8 mouse cellular contexts compared by ENCODE assay signal in genomic region chr13:55445361-55446091, GRCm38 (mm10). TPM values are rescaled to one million over a fixed set of nuclear protein-coding genes. Genes with fewer than 3 reads are reported as not detected.
DNase-seq lines count a peak whose midpoint lies in the region; ATAC-seq and TF ChIP-seq lines count a peak whose summit lies in the region.

No protein-coding gene starts in this region.

- peaks cover 4 to 28% of the 10 kb centered on the region in 2 experiments for H3K4me1 ChIP-seq in heart, embryonic 14.5 days (ENCODE audit: control insufficient read depth in 2 of 2, insufficient read depth in 2 of 2, low read length in 2 of 2)
- H3K4me1 ChIP-seq in MEL (ENCODE audit: control insufficient read depth in 1 of 2, insufficient read depth in 2 of 2, low read length in 2 of 2) = peaks cover 7 to 31% of the 10 kb centered on the region in 2 experiments
- H3K4me1 ChIP-seq in forebrain, embryonic 12.5 days = peaks cover 28% of the 10 kb centered on the region
- H3K4me1 ChIP-seq in liver, embryonic 12.5 days = peaks cover 56% of the 10 kb centered on the region

- no peak for TF ChIP-seq EP300 in MEL (IDR thresholded peaks at IDR 0.05; ENCODE audit: low read depth in 1 of 2, low read length in 2 of 2)

- peak overlapping the region; percentile 94 for H3K9ac ChIP-seq in heart, embryonic 14.5 days (ENCODE audit: low read length)
- peak overlapping the region; percentile 94 for H3K9ac ChIP-seq in MEL (ENCODE audit: control insufficient read depth, low read depth, low read length, poor library complexity, severe bottlenecking)
- H3K9ac ChIP-seq in forebrain, embryonic 12.5 days = peak overlapping the region; percentile 96
- peak overlapping the region; percentile 97 for H3K9ac ChIP-seq in liver, embryonic 12.5 days

- no peak for DNase-seq in heart, postnatal 14 days
- peak; percentile 73 for DNase-seq in MEL (ENCODE audit: low read depth, low spot score)
- peak; percentile 70 for DNase-seq in testis, postnatal 14 days (ENCODE audit: low spot score)
- no peak for DNase-seq in cerebellum, adult 11-12 months
- DNase-seq in frontal cortex, postnatal 36 days (ENCODE audit: low spot score in 2 of 2) = no peak

- H3K4me3 ChIP-seq in heart, embryonic 14.5 days (ENCODE audit: control insufficient read depth in 1 of 2, insufficient read depth in 1 of 2, low read depth in 1 of 2, low read length in 2 of 2) = peak overlapping the region; percentile 78 to 95
- peak overlapping the region; percentile 80 to 83 for H3K4me3 ChIP-seq in MEL (ENCODE audit: control insufficient read depth in 1 of 2, insufficient read depth in 1 of 2, low read depth in 2 of 2, low read length in 2 of 2)
- peak overlapping the region; percentile 80 for H3K4me3 ChIP-seq in forebrain, embryonic 12.5 days (replicated peaks)
- H3K4me3 ChIP-seq in liver, embryonic 12.5 days = peak overlapping the region; percentile 97

- intact Hi-C loops in heart, postnatal 14 days (cut with DNase I) = loop anchor here (2.0 kb wide), 1 partner anchor 23 kb away; no protein-coding TSS in a partner anchor

- TF ChIP-seq RAD21 in MEL (IDR thresholded peaks at IDR 0.05; ENCODE audit: low read depth, low read length) = no peak

- no peaks in the 10 kb centered on the region for H3K9me3 ChIP-seq in heart, embryonic 14.5 days (ENCODE audit: control insufficient read depth, low read length)
- H3K9me3 ChIP-seq in MEL (replicated peaks; ENCODE audit: insufficient read depth, low read length) = no peaks in the 10 kb centered on the region
- H3K9me3 ChIP-seq in forebrain, embryonic 12.5 days = no peaks in the 10 kb centered on the region
- no peaks in the 10 kb centered on the region for H3K9me3 ChIP-seq in liver, embryonic 12.5 days (replicated peaks)

- peaks cover 10% of the 10 kb centered on the region for H3K36me3 ChIP-seq in heart, embryonic 14.5 days (ENCODE audit: control insufficient read depth, insufficient read depth, low read length)
- peaks cover 0 to 18% of the 10 kb centered on the region in 2 experiments; a peak in 3 of 4 replicates for H3K36me3 ChIP-seq in MEL (ENCODE audit: control insufficient read depth in 1 of 2, insufficient read depth in 2 of 2, low read length in 2 of 2)
- peaks cover 17% of the 10 kb centered on the region for H3K36me3 ChIP-seq in forebrain, embryonic 12.5 days (replicated peaks)
- H3K36me3 ChIP-seq in liver, embryonic 12.5 days = peaks cover 31% of the 10 kb centered on the region

- peak overlapping the region; percentile 91 to 93 for H3K27ac ChIP-seq in heart, embryonic 14.5 days (replicated peaks in 1 of 2; ENCODE audit: control insufficient read depth in 1 of 2, insufficient read depth in 1 of 2, low read depth in 2 of 2, low read length in 2 of 2)
- peak overlapping the region; percentile 85 for H3K27ac ChIP-seq in MEL (ENCODE audit: control insufficient read depth, low read depth, low read length)
- H3K27ac ChIP-seq in forebrain, embryonic 12.5 days = peak overlapping the region; percentile 94
- peak overlapping the region; percentile 98 for H3K27ac ChIP-seq in liver, embryonic 12.5 days

- ATAC-seq in heart, embryonic 14.5 days (ENCODE audit: insufficient number of reproducible peaks, insufficient read depth, low FRiP score, low read depth) = no peak
- ATAC-seq in forebrain, embryonic 12.5 days (ENCODE audit: low FRiP score) = no peak
- ATAC-seq in liver, embryonic 12.5 days = no peak

- peak in 1 of 2 experiments; percentile 61; a peak in 2 of 4 replicates for TF ChIP-seq POLR2A in MEL (IDR thresholded peaks at IDR 0.05; ENCODE audit: control insufficient read depth in 1 of 2, insufficient read depth in 1 of 2, low read depth in 1 of 2, low read length in 2 of 2, poor library complexity in 1 of 2)

- no peak for TF ChIP-seq CTCF in MEL (IDR thresholded peaks at IDR 0.05 in 2 of 3, conservative IDR thresholded peaks at IDR 0.05 in 1 of 3; ENCODE audit: control insufficient read depth in 1 of 3, insufficient read depth in 1 of 3, low read depth in 2 of 3, low read length in 3 of 3, poor library complexity in 1 of 3, severe bottlenecking in 1 of 3)

- peak overlapping the region; percentile 89 for H3K4me2 ChIP-seq in heart, embryonic 14.5 days (ENCODE audit: low read length)
- H3K4me2 ChIP-seq in forebrain, embryonic 12.5 days = peak overlapping the region; percentile 66
- peak overlapping the region; percentile 96 for H3K4me2 ChIP-seq in liver, embryonic 12.5 days

- WGBS in heart, embryonic 14.5 days = 1% methylated on average over 64 of the region's 66 CpGs
- WGBS in forebrain, embryonic 12.5 days = 2% methylated on average over 57 of the region's 66 CpGs
- under 1% methylated on average over 57 of the region's 66 CpGs for WGBS in liver, embryonic 12.5 days (ENCODE audit: insufficient replicate concordance)

- H3K79me2 ChIP-seq in MEL (ENCODE audit: control insufficient read depth, insufficient read depth, low read length, poor library complexity) = peaks cover 32% of the 10 kb centered on the region

- no peaks in the 10 kb centered on the region for H3K27me3 ChIP-seq in heart, embryonic 14.5 days (ENCODE audit: control insufficient read depth, insufficient read depth, low read length)
- H3K27me3 ChIP-seq in MEL (ENCODE audit: control insufficient read depth in 1 of 2, insufficient read depth in 2 of 2, low read length in 2 of 2) = no peaks in the 10 kb centered on the region
- H3K27me3 ChIP-seq in forebrain, embryonic 12.5 days = no peaks in the 10 kb centered on the region
- H3K27me3 ChIP-seq in liver, embryonic 12.5 days (replicated peaks) = no peaks in the 10 kb centered on the region

TF ChIP-seq in MEL, 35 proteins besides CTCF, POLR2A, EP300 and RAD21 (continues in another document):
- TF ChIP-seq JUND (IDR thresholded peaks at IDR 0.05; ENCODE audit: low read depth, low read length) (no peak), MXI1 (IDR thresholded peaks at IDR 0.05; ENCODE audit: low read depth, low read length) (peak; percentile 89; the same call in 1 of the 2 replicates), NRF1 (IDR thresholded peaks at IDR 0.05; ENCODE audit: insufficient read depth, low read depth, low read length, poor library complexity, severe bottlenecking) (no peak), NELFE (IDR thresholded peaks at IDR 0.05; ENCODE audit: low read depth, low read length) (0 out of 2 replicates have a peak, but pooled peaks have one; percentile 13), USF1 (IDR thresholded peaks at IDR 0.05; ENCODE audit: low read depth, low read length) (peak; percentile 73), MAFK (IDR thresholded peaks at IDR 0.05; ENCODE audit: borderline replicate concordance, low read depth, low read length) (no peak), UBTF (IDR thresholded peaks at IDR 0.05; ENCODE audit: borderline replicate concordance, insufficient read depth, low read depth, low read length) (peak; percentile 60; the same call in 1 of the 2 replicates), BHLHE40 (IDR thresholded peaks at IDR 0.05; ENCODE audit: borderline replicate concordance, low read depth, low read length) (no peak), GATA1 (IDR thresholded peaks at IDR 0.05; ENCODE audit: low read depth, low read length) (no peak), MAX (IDR thresholded peaks at IDR 0.05; ENCODE audit: low read length) (peak; percentile 76)

RNA-seq across cellular contexts. Expression of gene Grk6, which starts 0.7 kb away (rescaled TPM):
- polyA plus RNA-seq in heart, embryonic 14.5 days (2014; fragmentation: Nextera tagmentation; extraction: Ambion mirVana) = 20.6 and 23.6 TPM in 2 replicates
- total RNA-seq in heart, postnatal 14 days (2021) = 10 to 100 TPM; 24.3 to 27.2 TPM
- 75.9 and 83.2 TPM in 2 replicates for total RNA-seq in MEL (2012; rRNA removed)
- polyA plus RNA-seq in MEL (2012; ENCODE audit: insufficient read depth in 1 of 2, insufficient read length in 2 of 2, low read depth in 1 of 2, low replicate concordance in 2 of 2, missing spikeins in 1 of 2) = 10 to 100 TPM in 1 of 2 experiments, not detected in 1; 96.7 TPM
- polyA plus RNA-seq in forebrain, embryonic 12.5 days (2016; fragmentation: Nextera tagmentation; extraction: Ambion mirVana) = 54.2 and 58.1 TPM in 2 replicates
- polyA plus RNA-seq in liver, embryonic 12.5 days (2016; fragmentation: Nextera tagmentation; extraction: Ambion mirVana) = 44.1 and 44.6 TPM in 2 replicates

RNA-seq across cellular contexts. Expression of gene Prr7, which starts 18.5 kb away (rescaled TPM):
- 0.24 and 0.30 TPM in 2 replicates for polyA plus RNA-seq in heart, embryonic 14.5 days (2014; fragmentation: Nextera tagmentation; extraction: Ambion mirVana)
- 1 to 10 TPM in 1 of 2 experiments, under 1 TPM in 1; 0.81 to 1.6 TPM for total RNA-seq in heart, postnatal 14 days (2021)
- total RNA-seq in MEL (2012; rRNA removed) = 2.4 and 2.7 TPM in 2 replicates
- 1 to 10 TPM in 1 of 2 experiments, not detected in 1; 8.7 TPM for polyA plus RNA-seq in MEL (2012; ENCODE audit: insufficient read depth in 1 of 2, insufficient read length in 2 of 2, low read depth in 1 of 2, low replicate concordance in 2 of 2, missing spikeins in 1 of 2)
- 1.7 and 2.7 TPM in 2 replicates for polyA plus RNA-seq in forebrain, embryonic 12.5 days (2016; fragmentation: Nextera tagmentation; extraction: Ambion mirVana)
- polyA plus RNA-seq in liver, embryonic 12.5 days (2016; fragmentation: Nextera tagmentation; extraction: Ambion mirVana) = not detected in 2 replicates

RNA-seq across cellular contexts. Expression of gene F12, which starts 18.9 kb away (rescaled TPM):
- polyA plus RNA-seq in heart, embryonic 14.5 days (2014; fragmentation: Nextera tagmentation; extraction: Ambion mirVana) = not detected in 2 replicates
- total RNA-seq in heart, postnatal 14 days (2021) = not detected
- total RNA-seq in MEL (2012; rRNA removed) = not detected in 2 replicates
- polyA plus RNA-seq in MEL (2012; ENCODE audit: insufficient read depth in 1 of 2, insufficient read length in 2 of 2, low read depth in 1 of 2, low replicate concordance in 2 of 2, missing spikeins in 1 of 2) = not detected
- polyA plus RNA-seq in forebrain, embryonic 12.5 days (2016; fragmentation: Nextera tagmentation; extraction: Ambion mirVana) = not detected in 2 replicates
- polyA plus RNA-seq in liver, embryonic 12.5 days (2016; fragmentation: Nextera tagmentation; extraction: Ambion mirVana) = 55.9 and 57.0 TPM in 2 replicates

RNA-seq across cellular contexts. Expression of gene Pfn3, which starts 30.5 kb away (rescaled TPM):
- not detected in 2 replicates for polyA plus RNA-seq in heart, embryonic 14.5 days (2014; fragmentation: Nextera tagmentation; extraction: Ambion mirVana)
- total RNA-seq in heart, postnatal 14 days (2021) = not detected
- total RNA-seq in MEL (2012; rRNA removed) = not detected in 2 replicates
- polyA plus RNA-seq in MEL (2012; ENCODE audit: insufficient read depth in 1 of 2, insufficient read length in 2 of 2, low read depth in 1 of 2, low replicate concordance in 2 of 2, missing spikeins in 1 of 2) = not detected
- not detected in 2 replicates for polyA plus RNA-seq in forebrain, embryonic 12.5 days (2016; fragmentation: Nextera tagmentation; extraction: Ambion mirVana)
- polyA plus RNA-seq in liver, embryonic 12.5 days (2016; fragmentation: Nextera tagmentation; extraction: Ambion mirVana) = not detected in 2 replicates

RNA-seq across cellular contexts. Expression of gene Dbn1, which starts 42.4 kb away (rescaled TPM):
- 51.8 and 53.5 TPM in 2 replicates for polyA plus RNA-seq in heart, embryonic 14.5 days (2014; fragmentation: Nextera tagmentation; extraction: Ambion mirVana)
- 10 to 100 TPM; 27.0 to 27.3 TPM for total RNA-seq in heart, postnatal 14 days (2021)
- total RNA-seq in MEL (2012; rRNA removed) = 0.04 and 0.10 TPM in 2 replicates
- polyA plus RNA-seq in MEL (2012; ENCODE audit: insufficient read depth in 1 of 2, insufficient read length in 2 of 2, low read depth in 1 of 2, low replicate concordance in 2 of 2, missing spikeins in 1 of 2) = under 1 TPM in 1 of 2 experiments, not detected in 1; 0.53 TPM
- 591 and 654 TPM in 2 replicates for polyA plus RNA-seq in forebrain, embryonic 12.5 days (2016; fragmentation: Nextera tagmentation; extraction: Ambion mirVana)
- 24.2 and 27.0 TPM in 2 replicates for polyA plus RNA-seq in liver, embryonic 12.5 days (2016; fragmentation: Nextera tagmentation; extraction: Ambion mirVana)

Comparison
In these comparisons a context has a peak if more than half of its experiments do, and no peak if none do; other contexts are left out.
1. DNase-seq: peak in MEL (single experiment) and testis, postnatal 14 days (single experiment); none in heart, postnatal 14 days (0 of 2), cerebellum, adult 11-12 months (single experiment) and frontal cortex, postnatal 36 days (0 of 2).
2. RNA of gene F12, which starts 18.9 kb away (polyA plus RNA-seq): 55.9 to 57.0 TPM in liver, embryonic 12.5 days; not detected in forebrain, embryonic 12.5 days, not detected in heart, embryonic 14.5 days and not detected in MEL; every median in the first group is over 10 times any median in the second.
3. Peak in every context shown above with its lines, with median percentiles within 50 percentile points of each other: H3K27ac ChIP-seq, H3K4me2 ChIP-seq, H3K4me3 ChIP-seq and H3K9ac ChIP-seq.